Mouse (Mus musculus) spleen, adult 2 months (tissue): ENCODE results near the gene Panx2.
A peak's percentile ranks its signal among the peaks of the same experiment; 100 is the strongest.

ENCODE experiments used
- CTCF ChIP-seq: fragments of 200-500 bp; IDR thresholded peaks from 2 replicates; pipeline ENCODE4 v1.5.1; 2011; ENCODE audit warnings: mild to moderate bottlenecking, inconsistent platforms; ENCODE audit not compliant: insufficient read depth, insufficient read length, insufficient replicate concordance; ENCODE audit errors: extremely low read depth
- POLR2A ChIP-seq: fragments of 200-500 bp; IDR thresholded peaks from 2 replicates; pipeline ENCODE4 v1.6.1; 2011; ENCODE audit warnings: low read depth, low read length, inconsistent platforms

GRCm38 (mm10) chr15:89088607-89089247 is 29.2 kb downstream of the Panx2 start, which contains the start of gene Selenoo:
- TF ChIP-seq CTCF (no peak), POLR2A (peak; percentile 82)
